Mouse (Mus musculus): ENCODE measurements around the gene Zc3h14.

GRCm38 (mm10) chr12:98835466-98835865 is 88.7 kb downstream of the Zc3h14 start:
- TF ChIP-seq POLR2A (IDR thresholded peaks at IDR 0.05; ENCODE audit: extremely low read depth, insufficient read depth, low read length) (no peak), CTCF (IDR thresholded peaks at IDR 0.05; ENCODE audit: extremely low read depth, insufficient read depth, low read length) (no peak)

All from cortical plate, adult 2 months (tissue).